Mouse (Mus musculus): ENCODE results near the gene Kcnj14. TPM values are rescaled to one million over a fixed set of nuclear protein-coding genes. Genes with fewer than 3 reads are reported as not detected.

Kcnj14 gene
- total RNA-seq, 2 experiments from 2014 or later: 0.09 to 0.38 TPM

DNA sequence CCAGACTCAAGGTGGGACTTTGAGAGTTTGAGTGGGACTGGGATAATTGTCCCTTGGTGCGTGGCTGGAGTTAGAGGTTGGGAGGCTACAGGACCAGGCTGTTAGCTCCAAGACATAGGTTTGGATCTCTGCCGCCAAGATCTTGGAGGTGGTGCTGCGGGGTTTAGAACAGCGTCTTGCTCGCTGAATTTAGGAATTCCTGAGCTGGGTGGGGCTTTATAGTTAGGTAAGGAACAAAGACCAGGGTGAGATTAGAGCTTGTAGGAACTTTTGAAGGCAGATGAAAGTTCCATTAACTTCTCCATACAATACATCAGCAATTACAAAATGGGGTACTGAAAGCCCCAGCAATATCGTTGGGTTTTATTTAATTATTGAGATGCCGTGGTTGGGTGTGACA, 24.6 kb downstream of the Kcnj14 start:
- ATAC-seq (replicated peaks; ENCODE audit: low FRiP score, poor library complexity, severe bottlenecking): no peak

GRCm38 (mm10) chr7:45798931-45799330, 25.7 kb downstream of the Kcnj14 start:
- no peak for ATAC-seq (replicated peaks; ENCODE audit: low FRiP score, poor library complexity, severe bottlenecking)

DNA sequence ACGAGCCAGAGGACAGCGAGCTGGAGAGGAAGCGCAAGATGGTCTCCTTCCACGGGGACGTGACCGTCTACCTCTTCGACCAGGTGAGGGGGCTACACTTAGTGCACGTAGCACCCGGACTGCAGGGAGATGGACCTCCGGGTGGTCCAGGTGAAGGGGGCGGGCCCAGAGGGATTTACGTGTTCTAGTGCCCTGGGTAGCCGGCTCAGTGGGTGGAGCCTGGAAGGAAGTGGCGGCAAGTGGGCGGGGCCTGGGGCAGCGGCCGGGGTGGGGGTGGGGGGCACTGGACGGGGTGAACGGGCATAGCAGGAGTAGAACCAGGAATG, 26.1 kb downstream of the Kcnj14 start:
- ATAC-seq (replicated peaks; ENCODE audit: low FRiP score, poor library complexity, severe bottlenecking): no peak

GRCm38 (mm10) chr7:45797661-45798510, 26.7 kb downstream of the Kcnj14 start:
- no peak for ATAC-seq (replicated peaks; ENCODE audit: low FRiP score, poor library complexity, severe bottlenecking)

DNA sequence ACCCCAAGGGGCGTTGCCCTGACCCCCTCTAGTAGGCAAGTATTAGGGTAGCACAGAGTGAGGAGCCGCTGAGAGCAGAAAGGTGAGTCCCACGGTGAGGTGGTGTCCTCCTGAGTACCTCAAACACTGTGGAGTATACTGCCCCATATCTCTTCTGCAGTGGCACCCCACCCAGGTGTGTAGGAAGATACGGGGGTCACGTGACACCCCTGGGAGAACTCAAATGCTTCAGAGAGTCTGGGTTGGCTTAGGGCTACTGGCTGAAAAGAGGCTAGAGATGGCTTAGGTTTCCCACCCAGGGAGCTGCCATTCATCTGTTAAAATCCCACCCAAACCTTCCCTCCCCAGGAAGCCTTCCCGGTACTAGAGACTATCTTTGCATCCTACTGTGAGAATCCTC, 27.6 kb downstream of the Kcnj14 start:
- ATAC-seq (replicated peaks; ENCODE audit: low FRiP score, poor library complexity, severe bottlenecking): peak; percentile 63

GRCm38 (mm10) chr7:45794971-45795370, 29.6 kb downstream of the Kcnj14 start:
- no peak for ATAC-seq (replicated peaks; ENCODE audit: low FRiP score, poor library complexity, severe bottlenecking)

DNA sequence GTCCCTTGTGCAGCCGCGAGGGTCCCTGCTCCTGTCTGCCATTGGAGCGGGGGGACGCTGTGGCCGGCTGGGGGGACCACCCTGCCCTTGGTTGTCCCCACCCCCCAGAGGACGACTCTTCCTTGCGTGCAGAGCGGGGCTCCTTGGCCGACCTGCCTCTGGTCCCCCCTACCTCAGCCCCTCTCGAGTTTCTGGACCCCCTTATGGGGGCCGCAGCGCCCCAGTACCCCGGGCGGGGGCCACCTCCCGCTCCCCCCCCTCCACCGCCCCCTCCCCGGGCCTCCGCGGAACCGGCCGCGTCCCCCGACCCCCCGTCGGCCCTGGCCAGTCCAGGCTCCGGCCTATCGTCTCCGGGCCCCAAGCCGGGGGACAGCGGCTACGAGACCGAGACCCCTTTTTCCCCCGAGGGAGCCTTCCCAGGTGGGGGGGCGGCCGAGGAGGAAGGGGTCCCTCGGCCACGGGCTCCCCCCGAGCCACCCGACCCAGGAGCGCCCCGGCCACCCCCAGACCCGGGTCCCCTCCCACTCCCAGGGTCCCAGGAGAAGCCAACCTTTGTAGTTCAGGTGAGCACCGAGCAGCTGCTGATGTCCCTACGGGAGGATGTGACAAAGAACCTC, 30.5 kb downstream of the Kcnj14 start:
- no peak for ATAC-seq (replicated peaks; ENCODE audit: low FRiP score, poor library complexity, severe bottlenecking)

GRCm38 (mm10) chr7:45793240-45793639, 31.3 kb downstream of the Kcnj14 start:
- no peak for ATAC-seq (replicated peaks; ENCODE audit: low FRiP score, poor library complexity, severe bottlenecking)

DNA sequence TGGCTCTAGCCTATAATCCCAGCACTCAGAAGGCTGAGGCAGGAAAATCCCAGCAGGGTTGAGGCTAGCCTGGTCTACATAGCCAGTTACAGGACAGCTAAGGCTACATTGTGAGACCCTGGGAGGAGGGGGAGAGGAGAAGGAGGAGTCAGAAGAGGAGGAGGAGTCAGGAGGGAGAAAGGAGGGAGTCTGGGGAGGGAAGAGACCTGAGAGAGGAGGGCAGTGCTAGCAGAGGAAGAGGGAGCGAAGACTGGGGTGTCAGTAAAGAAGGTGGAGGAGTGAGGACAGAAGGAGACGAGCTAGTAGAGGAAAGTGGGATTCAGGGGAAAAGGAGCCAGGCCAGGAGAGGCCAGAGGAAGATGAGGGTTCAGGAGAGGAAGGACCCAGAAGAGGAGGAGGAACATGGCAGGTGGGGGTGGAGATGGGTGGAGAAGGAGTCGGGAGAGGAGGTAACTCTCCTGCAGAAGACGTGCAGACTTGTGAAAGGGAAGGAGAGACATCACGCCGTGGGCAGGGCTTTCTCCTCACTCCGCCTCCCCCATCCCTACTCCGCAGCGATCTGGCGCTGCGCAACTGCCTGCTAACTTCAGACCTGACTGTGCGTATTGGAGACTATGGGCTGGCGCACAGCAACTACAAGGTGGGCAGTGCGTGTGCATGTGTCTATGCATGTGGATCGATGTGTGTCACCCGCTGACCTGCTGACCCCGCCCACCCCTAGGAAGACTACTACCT, 32.7 kb downstream of the Kcnj14 start:
- ATAC-seq (replicated peaks; ENCODE audit: low FRiP score, poor library complexity, severe bottlenecking): no peak

DNA sequence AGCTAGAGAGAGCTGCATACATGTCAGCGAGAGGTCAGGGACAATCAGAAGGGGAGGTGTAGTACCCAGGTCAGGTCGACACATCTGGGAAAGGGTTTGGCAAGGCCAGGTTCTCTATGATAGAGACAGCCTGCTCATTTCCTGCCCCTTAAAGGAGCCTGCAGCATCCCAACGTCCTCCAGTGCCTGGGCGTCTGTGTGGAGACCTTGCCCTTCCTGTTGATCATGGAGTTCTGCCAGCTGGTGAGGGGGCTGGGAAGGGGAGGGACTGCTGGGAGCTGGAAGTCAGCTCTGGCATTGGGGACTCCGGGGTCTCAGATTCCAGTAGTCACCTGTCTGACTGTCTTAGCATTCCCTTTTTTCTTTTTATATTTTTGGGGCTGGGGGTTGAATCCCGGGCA, 33.9 kb downstream of the Kcnj14 start:
- ATAC-seq (replicated peaks; ENCODE audit: low FRiP score, poor library complexity, severe bottlenecking): no peak

DNA sequence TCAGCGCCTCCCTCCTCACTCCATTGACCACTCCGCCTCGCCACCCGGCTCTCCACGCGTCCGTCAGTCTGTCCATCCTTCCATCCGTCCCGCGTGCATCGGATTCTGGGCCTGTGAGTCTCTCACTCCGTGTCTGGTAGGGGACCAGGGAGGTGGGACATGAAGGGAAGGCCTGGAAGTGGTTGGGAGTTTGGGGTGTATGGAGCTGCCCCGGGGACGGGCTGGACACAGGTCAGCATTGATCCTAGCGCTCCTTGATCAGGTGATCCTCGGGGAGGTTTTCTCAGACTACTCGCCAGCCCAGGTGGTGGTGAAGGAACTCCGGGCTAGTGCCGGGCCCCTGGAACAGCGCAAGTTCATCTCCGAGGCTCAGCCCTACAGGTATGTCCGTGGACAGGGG, 36.9 kb downstream of the Kcnj14 start:
- ATAC-seq (replicated peaks; ENCODE audit: low FRiP score, poor library complexity, severe bottlenecking): no peak

- ATAC-seq (replicated peaks; ENCODE audit: low FRiP score, poor library complexity, severe bottlenecking): no peak
These were observed 37.7 kb downstream of the Kcnj14 start for GRCm38 (mm10) chr7:45786661-45787413.

GRCm38 (mm10) chr7:45786136-45786578, 38.4 kb downstream of the Kcnj14 start:
- ATAC-seq (replicated peaks; ENCODE audit: low FRiP score, poor library complexity, severe bottlenecking): no peak

- ATAC-seq (replicated peaks; ENCODE audit: low FRiP score, poor library complexity, severe bottlenecking): no peak
These were observed 39.0 kb downstream of the Kcnj14 start for GRCm38 (mm10) chr7:45785388-45786135.

DNA sequence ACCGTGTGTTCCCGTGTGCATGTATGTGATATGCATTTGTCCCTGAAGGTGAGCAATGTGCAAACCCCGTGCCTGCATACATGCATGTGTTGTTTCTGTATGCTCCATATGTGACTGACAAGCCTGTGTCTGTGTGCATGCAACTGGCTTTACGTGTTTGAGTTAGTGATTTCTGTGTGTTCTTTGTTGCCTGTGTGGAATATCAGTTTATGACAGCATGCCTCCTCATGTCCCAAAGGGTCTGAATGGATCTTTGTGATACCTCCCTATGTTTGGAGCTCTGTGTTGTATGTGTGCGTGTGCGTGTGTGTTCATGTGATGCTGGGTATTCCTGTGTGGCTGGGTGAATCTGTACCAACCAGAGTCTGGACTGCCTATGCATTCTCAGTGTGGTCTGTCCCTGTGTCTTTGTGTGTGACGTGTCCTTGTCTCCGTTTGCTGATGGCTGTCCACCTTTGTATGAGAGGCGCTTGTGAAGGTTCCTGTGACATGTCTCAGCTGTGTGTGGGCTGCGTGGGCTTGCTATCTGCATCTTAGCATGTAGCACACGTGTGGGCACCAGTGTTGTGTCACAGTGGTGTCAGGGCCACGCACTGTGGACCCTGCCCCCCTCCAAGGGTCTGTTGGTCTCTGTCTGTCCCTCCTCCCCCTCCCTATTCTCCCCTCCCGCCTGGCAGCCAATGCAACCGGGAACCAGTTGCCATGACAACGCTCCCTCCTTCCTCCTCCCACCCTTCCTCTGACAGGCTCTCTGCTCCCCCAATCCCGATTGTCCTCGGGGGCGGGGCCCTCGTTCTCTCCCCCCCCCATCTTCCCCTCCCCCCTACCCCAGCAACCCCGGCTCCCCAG, 39.8 kb downstream of the Kcnj14 start, which contains the start of gene Sult2b1:
TSS of gene Sult2b1 (minus strand) at position 146 of the 849 bp plus-strand sequence.
- no peak for ATAC-seq (replicated peaks; ENCODE audit: low FRiP score, poor library complexity, severe bottlenecking)

GRCm38 (mm10) chr7:45783511-45784091, 41.0 kb downstream of the Kcnj14 start, which contains the start of gene Lmtk3:
TSS of gene Lmtk3 (plus strand) at chr7:45783738.
- ATAC-seq (replicated peaks; ENCODE audit: low FRiP score, poor library complexity, severe bottlenecking): no peak

GRCm38 (mm10) chr7:45782271-45782670, 42.3 kb downstream of the Kcnj14 start:
- no peak for ATAC-seq (replicated peaks; ENCODE audit: low FRiP score, poor library complexity, severe bottlenecking)

DNA sequence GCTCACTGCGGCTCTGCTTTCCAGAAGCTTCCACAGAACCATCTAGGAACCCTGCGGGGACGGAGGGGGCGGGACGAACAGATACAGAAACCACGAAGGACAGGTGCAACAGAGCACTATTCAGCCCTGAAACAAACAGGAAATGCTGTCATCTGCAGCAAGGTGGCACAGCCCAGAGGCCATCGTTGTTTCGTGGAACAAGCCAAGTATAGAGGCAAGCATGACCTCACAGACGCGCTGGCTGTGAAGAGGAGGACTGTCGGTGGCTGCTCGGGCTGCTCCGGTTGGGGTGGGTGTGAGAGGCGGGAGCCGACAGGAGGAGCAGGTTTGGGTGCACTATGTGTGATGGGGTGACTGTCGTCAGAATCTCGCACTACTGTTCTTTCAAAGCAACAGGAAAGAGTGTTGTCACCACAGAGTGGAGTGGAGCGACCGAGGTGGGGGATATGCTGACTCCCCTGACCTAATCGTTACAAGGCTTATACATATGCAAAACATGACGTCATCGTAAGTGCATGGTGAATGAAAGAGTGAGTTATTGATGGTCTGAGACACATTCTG, 45.4 kb downstream of the Kcnj14 start:
- ATAC-seq (replicated peaks; ENCODE audit: low FRiP score, poor library complexity, severe bottlenecking): no peak
